Mouse (Mus musculus) bone marrow macrophage, adult 2 months (primary cell): ENCODE data around the gene Gm11562.

ENCODE experiments used
- CTCF ChIP-seq: IDR thresholded peaks from 2 replicates; pipeline ENCODE4 v1.5.1; 2012; ENCODE audit warnings: low read depth, mild to moderate bottlenecking, low read length, moderate library complexity
- POLR2A ChIP-seq: IDR thresholded peaks from 2 replicates; pipeline ENCODE4 v1.6.1; 2012; ENCODE audit warnings: mild to moderate bottlenecking, low read depth, low read length, borderline replicate concordance

DNA sequence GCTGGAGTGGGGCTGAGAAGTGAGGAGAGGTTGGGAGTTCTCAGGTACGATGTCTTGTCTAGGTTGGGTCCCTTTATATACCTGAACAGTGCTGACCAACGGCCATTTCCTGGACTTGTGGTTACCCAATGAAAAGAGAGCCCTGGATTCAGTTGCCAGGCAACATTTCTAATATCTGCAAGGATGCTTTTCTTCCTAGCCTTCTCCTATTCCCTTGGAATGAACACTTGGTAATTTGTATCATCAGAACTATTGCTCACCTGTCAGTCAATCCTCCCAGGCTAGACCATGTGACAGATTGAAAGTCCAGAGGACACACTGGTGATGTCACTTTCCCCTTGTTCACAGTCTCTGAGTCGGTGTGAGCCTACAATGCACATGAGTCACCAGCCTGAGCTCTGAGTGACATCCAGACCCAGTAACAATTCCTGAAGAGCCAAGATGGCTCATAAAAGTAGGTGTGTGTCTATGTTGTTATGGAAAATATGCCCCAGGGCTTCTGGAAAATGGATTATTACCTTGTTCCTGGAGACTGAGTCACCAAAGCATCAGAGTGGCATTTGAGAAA is 5.4 kb downstream of the Gm11562 start, which contains the start of gene Krtap2-4:
- TF ChIP-seq CTCF (no peak), POLR2A (no peak)
